Mouse (Mus musculus): Measurements from ENCODE around the gene Adtrp. TPM values are rescaled to one million over a fixed set of nuclear protein-coding genes. Genes with fewer than 3 reads are reported as not detected.

The Adtrp gene
- polyA plus RNA-seq, 1 experiment from 2014 or later, result not detected

- Histone ChIP-seq H3K36me3 (ENCODE audit: control insufficient read depth, insufficient read depth, low read length) (no peaks in the 10 kb centered on the region), H3K4me2 (ENCODE audit: low read length) (no peak overlapping the region), H3K9ac (ENCODE audit: low read length) (no peak overlapping the region), H3K4me3 (ENCODE audit: low read depth, low read length) (no peak overlapping the region), H3K4me1 (ENCODE audit: control insufficient read depth, insufficient read depth, low read length) (no peaks in the 10 kb centered on the region), H3K9me3 (replicated peaks; ENCODE audit: control insufficient read depth, low read length) (no peaks in the 10 kb centered on the region), H3K27ac (ENCODE audit: low read depth, low read length) (no peak overlapping the region), H3K27me3 (replicated peaks; ENCODE audit: control insufficient read depth, insufficient read depth, low read length) (no peaks in the 10 kb centered on the region)
- ATAC-seq (no peak), DNase-seq (ENCODE audit: low spot score) (peak; percentile 10)
- WGBS, result 78% methylated on average over 9 of the region's 9 CpGs
Observed at GRCm38 (mm10) chr13:41748866-41749265, 98.6 kb downstream of the Adtrp start.

- ATAC-seq (peak; percentile 72), DNase-seq (ENCODE audit: low spot score) (peak; percentile 79)
- Histone ChIP-seq H3K27ac (ENCODE audit: low read depth, low read length) (no peak overlapping the region), H3K27me3 (replicated peaks; ENCODE audit: control insufficient read depth, insufficient read depth, low read length) (no peaks in the 10 kb centered on the region), H3K4me2 (ENCODE audit: low read length) (no peak overlapping the region), H3K36me3 (ENCODE audit: control insufficient read depth, insufficient read depth, low read length) (no peaks in the 10 kb centered on the region), H3K4me1 (ENCODE audit: control insufficient read depth, insufficient read depth, low read length) (no peaks in the 10 kb centered on the region), H3K9me3 (replicated peaks; ENCODE audit: control insufficient read depth, low read length) (no peaks in the 10 kb centered on the region), H3K4me3 (ENCODE audit: low read depth, low read length) (no peak overlapping the region), H3K9ac (ENCODE audit: low read length) (no peak overlapping the region)
- WGBS, result 18% methylated on average over 4 of the region's 4 CpGs
Observed at GRCm38 (mm10) chr13:41747691-41748090, 99.8 kb downstream of the Adtrp start.

GRCm38 (mm10) chr13:41746971-41747615 is 100.4 kb downstream of the Adtrp start:
- H3K4me2 ChIP-seq (ENCODE audit: low read length), result no peak overlapping the region
- H3K9ac ChIP-seq (ENCODE audit: low read length), result no peak overlapping the region
- no peak overlapping the region for H3K4me3 ChIP-seq (ENCODE audit: low read depth, low read length)
- no peaks in the 10 kb centered on the region for H3K9me3 ChIP-seq (replicated peaks; ENCODE audit: control insufficient read depth, low read length)
- H3K4me1 ChIP-seq (ENCODE audit: control insufficient read depth, insufficient read depth, low read length), result no peaks in the 10 kb centered on the region
- H3K27me3 ChIP-seq (replicated peaks; ENCODE audit: control insufficient read depth, insufficient read depth, low read length), result no peaks in the 10 kb centered on the region
- peak; percentile 90 for DNase-seq (ENCODE audit: low spot score)
- H3K27ac ChIP-seq (ENCODE audit: low read depth, low read length), result no peak overlapping the region
- 47% methylated on average over 8 of the region's 8 CpGs for WGBS
- H3K36me3 ChIP-seq (ENCODE audit: control insufficient read depth, insufficient read depth, low read length), result no peaks in the 10 kb centered on the region
- ATAC-seq, result peak; percentile 71

GRCm38 (mm10) chr13:41740456-41741085 is 106.9 kb downstream of the Adtrp start:
- ATAC-seq (no peak), DNase-seq (ENCODE audit: low spot score) (no peak)
- H3K27me3 ChIP-seq (replicated peaks; ENCODE audit: control insufficient read depth, insufficient read depth, low read length), result no peaks in the 10 kb centered on the region
- no peaks in the 10 kb centered on the region for H3K36me3 ChIP-seq (ENCODE audit: control insufficient read depth, insufficient read depth, low read length)
- no peak overlapping the region for H3K9ac ChIP-seq (ENCODE audit: low read length)
- no peak overlapping the region for H3K4me2 ChIP-seq (ENCODE audit: low read length)
- WGBS, result 88% methylated on average over 5 of the region's 5 CpGs
- no peaks in the 10 kb centered on the region for H3K9me3 ChIP-seq (replicated peaks; ENCODE audit: control insufficient read depth, low read length)
- no peak overlapping the region for H3K4me3 ChIP-seq (ENCODE audit: low read depth, low read length)
- H3K27ac ChIP-seq (ENCODE audit: low read depth, low read length), result no peak overlapping the region
- no peaks in the 10 kb centered on the region; the same call in 1 of the 2 replicates for H3K4me1 ChIP-seq (ENCODE audit: control insufficient read depth, insufficient read depth, low read length)

- no peaks in the 10 kb centered on the region for H3K27me3 ChIP-seq (replicated peaks; ENCODE audit: control insufficient read depth, insufficient read depth, low read length)
- WGBS, result 30% methylated on average over 10 of the region's 10 CpGs
- ATAC-seq (peak; percentile 93), DNase-seq (ENCODE audit: low spot score) (peak; percentile 83)
- no peak overlapping the region for H3K4me3 ChIP-seq (ENCODE audit: low read depth, low read length)
- no peaks in the 10 kb centered on the region; the same call in 1 of the 2 replicates for H3K4me1 ChIP-seq (ENCODE audit: control insufficient read depth, insufficient read depth, low read length)
- H3K4me2 ChIP-seq (ENCODE audit: low read length), result no peak overlapping the region
- H3K9me3 ChIP-seq (replicated peaks; ENCODE audit: control insufficient read depth, low read length), result no peaks in the 10 kb centered on the region
- no peak overlapping the region for H3K9ac ChIP-seq (ENCODE audit: low read length)
- H3K27ac ChIP-seq (ENCODE audit: low read depth, low read length), result peak overlapping the region; percentile 27; the same call in 1 of the 2 replicates
- H3K36me3 ChIP-seq (ENCODE audit: control insufficient read depth, insufficient read depth, low read length), result no peaks in the 10 kb centered on the region
Observed at GRCm38 (mm10) chr13:41737628-41738309, 109.7 kb downstream of the Adtrp start.

GRCm38 (mm10) chr13:41729660-41730059 is 117.8 kb downstream of the Adtrp start:
- ATAC-seq (no peak), DNase-seq (ENCODE audit: low spot score) (no peak)
- H3K9me3 ChIP-seq (replicated peaks; ENCODE audit: control insufficient read depth, low read length), result no peaks in the 10 kb centered on the region
- H3K4me3 ChIP-seq (ENCODE audit: low read depth, low read length), result no peak overlapping the region
- no peak overlapping the region for H3K27ac ChIP-seq (ENCODE audit: low read depth, low read length)
- H3K4me2 ChIP-seq (ENCODE audit: low read length), result no peak overlapping the region
- H3K9ac ChIP-seq (ENCODE audit: low read length), result no peak overlapping the region
- H3K36me3 ChIP-seq (ENCODE audit: control insufficient read depth, insufficient read depth, low read length), result no peaks in the 10 kb centered on the region
- H3K27me3 ChIP-seq (replicated peaks; ENCODE audit: control insufficient read depth, insufficient read depth, low read length), result no peaks in the 10 kb centered on the region
- WGBS, result 94% methylated on average over 8 of the region's 8 CpGs
- no peaks in the 10 kb centered on the region for H3K4me1 ChIP-seq (ENCODE audit: control insufficient read depth, insufficient read depth, low read length)

GRCm38 (mm10) chr13:41727803-41728202 is 119.7 kb downstream of the Adtrp start:
- 87% methylated on average over 3 of the region's 3 CpGs for WGBS
- DNase-seq (ENCODE audit: low spot score) (no peak), ATAC-seq (no peak)
- no peak overlapping the region for H3K9ac ChIP-seq (ENCODE audit: low read length)
- H3K4me3 ChIP-seq (ENCODE audit: low read depth, low read length), result no peak overlapping the region
- no peaks in the 10 kb centered on the region for H3K4me1 ChIP-seq (ENCODE audit: control insufficient read depth, insufficient read depth, low read length)
- no peaks in the 10 kb centered on the region for H3K9me3 ChIP-seq (replicated peaks; ENCODE audit: control insufficient read depth, low read length)
- H3K4me2 ChIP-seq (ENCODE audit: low read length), result no peak overlapping the region
- H3K27ac ChIP-seq (ENCODE audit: low read depth, low read length), result no peak overlapping the region
- H3K36me3 ChIP-seq (ENCODE audit: control insufficient read depth, insufficient read depth, low read length), result no peaks in the 10 kb centered on the region
- H3K27me3 ChIP-seq (replicated peaks; ENCODE audit: control insufficient read depth, insufficient read depth, low read length), result no peaks in the 10 kb centered on the region

GRCm38 (mm10) chr13:41719331-41719730 is 128.2 kb downstream of the Adtrp start:
- ATAC-seq (no peak), DNase-seq (ENCODE audit: low spot score) (peak; percentile 19)
- Histone ChIP-seq H3K9ac (ENCODE audit: low read length) (no peak overlapping the region), H3K4me3 (ENCODE audit: low read depth, low read length) (no peak overlapping the region), H3K27me3 (replicated peaks; ENCODE audit: control insufficient read depth, insufficient read depth, low read length) (no peaks in the 10 kb centered on the region), H3K36me3 (ENCODE audit: control insufficient read depth, insufficient read depth, low read length) (no peaks in the 10 kb centered on the region), H3K4me2 (ENCODE audit: low read length) (no peak overlapping the region), H3K27ac (ENCODE audit: low read depth, low read length) (no peak overlapping the region), H3K4me1 (ENCODE audit: control insufficient read depth, insufficient read depth, low read length) (no peaks in the 10 kb centered on the region), H3K9me3 (replicated peaks; ENCODE audit: control insufficient read depth, low read length) (no peaks in the 10 kb centered on the region)
- 68% methylated on average over 16 of the region's 16 CpGs for WGBS

GRCm38 (mm10) chr13:41718051-41718450 is 129.4 kb downstream of the Adtrp start:
- Histone ChIP-seq H3K27me3 (replicated peaks; ENCODE audit: control insufficient read depth, insufficient read depth, low read length) (no peaks in the 10 kb centered on the region), H3K4me1 (ENCODE audit: control insufficient read depth, insufficient read depth, low read length) (no peaks in the 10 kb centered on the region), H3K27ac (ENCODE audit: low read depth, low read length) (no peak overlapping the region), H3K4me2 (ENCODE audit: low read length) (no peak overlapping the region), H3K36me3 (ENCODE audit: control insufficient read depth, insufficient read depth, low read length) (no peaks in the 10 kb centered on the region), H3K4me3 (ENCODE audit: low read depth, low read length) (no peak overlapping the region), H3K9ac (ENCODE audit: low read length) (no peak overlapping the region), H3K9me3 (replicated peaks; ENCODE audit: control insufficient read depth, low read length) (no peaks in the 10 kb centered on the region)
- WGBS, result 89% methylated on average over 4 of the region's 4 CpGs
- no peak for DNase-seq (ENCODE audit: low spot score)
- ATAC-seq, result no peak

All from forebrain, embryonic 14.5 days (tissue).